Mouse (Mus musculus) embryonic facial prominence, embryonic 12.5 days (tissue): Measurements from ENCODE around the gene Arfgef2. TPM values are rescaled to one million over a fixed set of nuclear protein-coding genes. Genes with fewer than 3 reads are reported as not detected.

Experiments
- ATAC-seq: fragments of 200-750 bp; cut with Nextera tagmentation; 2 replicates; pipeline ENCODE4 v1.8.0; 2017; ENCODE audit not compliant: insufficient number of reproducible peaks, insufficient read depth, low FRiP score, low TSS enrichment
- H3K27ac ChIP-seq: fragments of 300-500 bp; sonication (generic); 2 replicates; pipeline ENCODE4 v1.5.1; 2016; ENCODE audit warnings: mild to moderate bottlenecking
- H3K27me3 ChIP-seq: fragments of 300-500 bp; sonication (generic); 2 replicates; pipeline ENCODE4 v1.6.1; 2016; ENCODE audit warnings: mild to moderate bottlenecking, moderate library complexity
- H3K36me3 ChIP-seq: fragments of 300-500 bp; sonication (generic); 2 replicates; pipeline ENCODE4 v1.6.1; 2016; ENCODE audit warnings: mild to moderate bottlenecking
- H3K4me1 ChIP-seq: fragments of 300-500 bp; sonication (generic); 2 replicates; pipeline ENCODE4 v1.6.1; 2016
- H3K4me2 ChIP-seq: fragments of 300-500 bp; sonication (generic); replicated peaks from 2 replicates; pipeline ENCODE4 v1.6.1; 2016; ENCODE audit warnings: mild to moderate bottlenecking, moderate library complexity
- H3K4me3 ChIP-seq: fragments of 300-500 bp; sonication (generic); 2 replicates; pipeline ENCODE4 v1.5.1; 2016; ENCODE audit warnings: mild to moderate bottlenecking
- H3K9ac ChIP-seq: fragments of 300-500 bp; sonication (generic); 2 replicates; pipeline ENCODE4 v1.6.1; 2016; ENCODE audit warnings: mild to moderate bottlenecking, moderate library complexity
- H3K9me3 ChIP-seq: fragments of 300-500 bp; sonication (generic); 2 replicates; pipeline ENCODE4 v1.6.1; 2016; ENCODE audit warnings: mild to moderate bottlenecking, moderate library complexity
- WGBS: fragments of 180-500 bp; shearing (Covaris S2); methylation state at CpG from one replicate; pipeline ENCODE4 v1.1.7; 2016; 5-methylcytosine and 5-hydroxymethylcytosine counted together
- polyA plus RNA-seq: library from polyadenylated mRNA; unstranded; fragments of >200 nt; fragmentation: Nextera tagmentation; extraction: Ambion mirVana; gene quantifications from 2 replicates; pipeline ENCODE4 v1.2.1, GENCODE M21; 2016

The Arfgef2 gene
- polyA plus RNA-seq = 4.8 and 5.1 TPM in 2 replicates

DNA sequence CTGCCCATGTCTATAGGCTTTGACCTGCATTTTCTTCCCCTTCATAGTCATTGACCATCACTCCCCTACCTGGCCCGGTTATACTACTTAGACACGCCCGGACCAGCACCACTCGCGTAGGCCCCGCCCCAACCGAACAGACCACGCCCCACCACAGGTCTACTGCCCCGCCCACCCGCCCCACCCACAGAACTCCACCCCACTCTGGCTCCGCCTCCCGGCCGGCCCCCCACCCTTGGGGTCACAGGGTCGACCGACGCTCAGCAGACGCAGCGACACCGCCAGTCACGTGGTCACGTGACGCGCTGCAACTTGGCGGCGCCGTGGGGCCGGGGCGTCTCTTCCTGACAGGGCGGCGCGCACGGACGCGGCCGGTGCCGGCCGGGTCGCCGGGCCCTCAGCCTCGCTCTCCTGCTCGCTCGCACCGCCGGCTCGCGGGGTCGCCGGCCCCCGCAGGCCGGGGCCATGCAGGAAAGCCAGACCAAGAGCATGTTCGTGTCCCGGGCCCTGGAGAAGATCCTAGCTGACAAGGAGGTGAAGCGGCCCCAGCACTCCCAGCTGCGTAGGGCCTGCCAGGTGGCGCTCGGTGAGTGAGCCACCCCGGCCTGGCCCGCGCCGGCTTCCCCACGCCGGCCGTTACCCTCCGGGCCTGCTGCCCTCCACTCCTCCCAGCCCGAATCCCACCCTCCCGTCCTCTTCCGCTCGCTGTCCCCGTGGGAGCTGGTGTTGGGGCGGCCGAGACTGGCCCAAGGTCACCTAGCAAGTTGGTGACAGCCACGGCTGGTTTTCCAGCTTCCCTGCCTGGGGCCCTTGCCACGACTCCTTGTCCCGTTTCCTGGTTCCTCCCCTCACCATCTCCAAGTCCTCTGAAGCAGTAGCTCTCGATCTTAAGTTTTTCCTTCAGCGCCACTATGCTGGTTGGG lies at the start of gene Arfgef2:
TSS of gene Arfgef2 (plus strand) at position 339 of the 923 bp plus-strand sequence.
- H3K9me3 ChIP-seq = no peaks in the 10 kb centered on the region
- H3K4me3 ChIP-seq = peak within 1 kb of the TSS; percentile 81
- no peaks in the 10 kb centered on the region for H3K36me3 ChIP-seq
- no peaks in the 10 kb centered on the region for H3K27me3 ChIP-seq
- under 1% methylated on average over 72 of the region's 76 CpGs for WGBS
- H3K4me1 ChIP-seq = peaks cover 8% of the 10 kb centered on the region
- H3K4me2 ChIP-seq = peak within 1 kb of the TSS; percentile 89
- peak; percentile 82 for ATAC-seq
- peak within 1 kb of the TSS; percentile 55 for H3K27ac ChIP-seq
- H3K9ac ChIP-seq = peak within 1 kb of the TSS; percentile 78

DNA sequence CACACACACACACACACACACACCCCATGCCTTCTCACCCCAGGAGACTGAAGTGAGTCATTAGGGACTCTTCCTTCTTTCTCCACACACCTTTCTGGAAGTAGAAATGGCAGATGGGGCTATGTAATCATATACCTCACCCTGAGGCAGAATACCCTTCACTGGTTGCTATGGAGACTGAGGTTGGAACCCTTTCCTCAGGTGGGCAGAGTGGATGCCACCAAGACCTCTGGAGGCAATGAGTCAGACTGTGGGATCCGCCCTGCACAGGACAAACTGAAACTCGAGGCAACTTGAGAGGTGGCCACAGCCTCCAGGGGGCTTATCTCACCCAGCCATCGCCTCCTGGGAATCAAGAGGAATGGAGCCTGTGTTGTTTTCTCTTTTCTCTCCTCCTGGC lies 47.4 kb upstream of the Arfgef2 start:
- no peaks in the 10 kb centered on the region for H3K27me3 ChIP-seq
- WGBS = 33% methylated on average over 3 of the region's 3 CpGs
- ATAC-seq = no peak

DNA sequence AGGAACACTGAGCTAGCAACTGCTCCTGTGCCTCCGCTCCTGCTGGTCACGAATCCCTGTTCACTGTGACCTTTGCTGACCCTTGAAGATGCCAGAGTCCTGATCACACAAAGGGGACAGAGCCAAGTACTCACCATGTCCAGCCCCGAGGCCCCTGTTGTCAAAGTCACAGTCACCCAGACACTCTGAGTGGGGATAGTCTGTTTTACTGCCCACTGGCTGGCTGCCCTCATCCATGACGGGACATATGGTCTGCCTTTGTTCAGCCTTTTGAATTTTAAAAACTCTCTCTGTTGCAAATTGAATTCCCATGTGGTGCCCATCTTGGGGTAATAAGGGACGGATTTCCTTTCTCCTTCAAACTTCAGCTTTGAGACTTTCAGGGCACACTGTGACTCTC lies 41.3 kb upstream of the Arfgef2 start:
- WGBS = 20% methylated on average over 5 of the region's 5 CpGs
- Histone ChIP-seq H3K4me3 (no peak overlapping the region), H3K36me3 (no peaks in the 10 kb centered on the region), H3K9ac (no peak overlapping the region), H3K27me3 (no peaks in the 10 kb centered on the region), H3K4me1 (peaks cover 11% of the 10 kb centered on the region), H3K4me2 (no peak overlapping the region), H3K9me3 (no peaks in the 10 kb centered on the region), H3K27ac (peak overlapping the region; percentile 71)
- ATAC-seq = peak; percentile 39

More for the DNA sequence above, 47.4 kb upstream of the Arfgef2 start:
- H3K9me3 ChIP-seq = no peaks in the 10 kb centered on the region
- H3K4me2 ChIP-seq = no peak overlapping the region
- H3K4me1 ChIP-seq = peaks cover 7% of the 10 kb centered on the region; the same call in 1 of the 2 replicates
- H3K36me3 ChIP-seq = no peaks in the 10 kb centered on the region
- no peak overlapping the region for H3K9ac ChIP-seq
- no peak overlapping the region for H3K4me3 ChIP-seq
- no peak overlapping the region for H3K27ac ChIP-seq

DNA sequence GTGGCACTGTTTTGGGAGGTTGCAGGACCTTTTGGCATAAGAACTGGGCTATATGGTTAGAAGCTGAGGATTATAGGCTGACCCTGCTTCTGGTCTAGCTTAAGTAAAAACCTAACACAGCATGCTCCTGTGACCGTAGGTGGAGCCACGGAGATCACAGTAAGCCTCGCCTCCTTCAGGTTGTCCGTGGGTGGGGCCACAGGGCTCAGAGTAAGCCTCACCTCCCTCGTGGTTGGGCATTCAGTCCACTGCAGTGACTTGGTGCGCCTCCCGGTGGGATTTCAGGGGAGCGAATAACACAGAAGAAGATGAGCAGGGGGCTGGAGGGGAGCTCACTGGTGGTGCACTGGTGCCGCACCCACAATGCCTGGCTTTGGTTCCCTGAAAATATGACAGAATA lies 37.8 kb upstream of the Arfgef2 start:
- H3K4me3 ChIP-seq = no peak overlapping the region
- ATAC-seq = no peak
- no peaks in the 10 kb centered on the region for H3K36me3 ChIP-seq
- H3K9me3 ChIP-seq = no peaks in the 10 kb centered on the region
- H3K27ac ChIP-seq = no peak overlapping the region
- peaks cover 11% of the 10 kb centered on the region for H3K4me1 ChIP-seq
- H3K4me2 ChIP-seq = no peak overlapping the region
- WGBS = 70% methylated on average over 9 of the region's 9 CpGs
- no peaks in the 10 kb centered on the region for H3K27me3 ChIP-seq
- H3K9ac ChIP-seq = no peak overlapping the region

DNA sequence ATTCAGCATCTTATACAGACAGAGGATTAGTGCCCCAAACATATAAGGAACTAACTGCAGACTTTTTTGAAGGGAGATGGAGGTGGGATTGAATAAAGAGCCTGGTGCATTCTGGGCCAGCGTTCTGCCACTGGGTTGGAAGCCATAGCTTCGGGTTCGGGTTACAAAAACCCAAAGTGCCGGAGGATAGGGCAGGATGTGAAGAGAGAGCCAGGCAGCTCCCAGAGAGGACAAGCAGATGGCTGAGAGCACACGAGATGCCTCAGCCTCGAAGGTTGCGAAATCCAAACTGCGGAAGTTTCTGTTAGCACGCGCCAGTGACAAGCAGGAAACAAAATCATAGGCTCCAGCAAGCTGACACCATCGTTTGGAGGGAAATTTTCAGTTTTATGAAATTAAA lies 34.0 kb upstream of the Arfgef2 start:
- Histone ChIP-seq H3K36me3 (no peaks in the 10 kb centered on the region), H3K27me3 (no peaks in the 10 kb centered on the region), H3K4me3 (no peak overlapping the region), H3K9me3 (no peaks in the 10 kb centered on the region), H3K9ac (no peak overlapping the region), H3K4me2 (no peak overlapping the region), H3K4me1 (no peaks in the 10 kb centered on the region), H3K27ac (no peak overlapping the region)
- 49% methylated on average over 11 of the region's 11 CpGs for WGBS
- no peak for ATAC-seq

DNA sequence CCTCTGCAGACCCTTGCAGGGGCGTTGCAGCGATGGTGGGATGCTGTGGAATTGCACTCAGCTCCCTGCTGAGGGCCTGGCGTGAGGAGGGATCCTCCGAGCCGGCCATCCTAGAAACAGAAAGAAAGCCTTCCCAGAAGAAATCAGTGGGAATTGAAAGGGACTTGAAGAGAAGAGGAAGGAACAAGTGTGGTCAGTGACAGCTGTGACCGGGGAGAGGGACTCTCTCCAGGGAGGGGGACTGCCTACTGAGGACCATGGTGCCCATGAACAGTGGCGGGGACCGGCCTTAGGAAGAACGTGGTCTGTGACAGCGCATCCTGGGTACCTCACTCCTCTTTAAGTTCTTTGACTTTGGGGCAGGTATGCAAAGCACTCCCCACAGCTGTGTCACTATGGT lies 31.8 kb upstream of the Arfgef2 start:
- no peak overlapping the region for H3K27ac ChIP-seq
- 82% methylated on average over 10 of the region's 10 CpGs for WGBS
- H3K4me1 ChIP-seq = no peaks in the 10 kb centered on the region
- H3K4me3 ChIP-seq = no peak overlapping the region
- H3K27me3 ChIP-seq = no peaks in the 10 kb centered on the region
- H3K9me3 ChIP-seq = no peaks in the 10 kb centered on the region
- no peaks in the 10 kb centered on the region for H3K36me3 ChIP-seq
- H3K4me2 ChIP-seq = no peak overlapping the region
- H3K9ac ChIP-seq = no peak overlapping the region
- no peak for ATAC-seq

DNA sequence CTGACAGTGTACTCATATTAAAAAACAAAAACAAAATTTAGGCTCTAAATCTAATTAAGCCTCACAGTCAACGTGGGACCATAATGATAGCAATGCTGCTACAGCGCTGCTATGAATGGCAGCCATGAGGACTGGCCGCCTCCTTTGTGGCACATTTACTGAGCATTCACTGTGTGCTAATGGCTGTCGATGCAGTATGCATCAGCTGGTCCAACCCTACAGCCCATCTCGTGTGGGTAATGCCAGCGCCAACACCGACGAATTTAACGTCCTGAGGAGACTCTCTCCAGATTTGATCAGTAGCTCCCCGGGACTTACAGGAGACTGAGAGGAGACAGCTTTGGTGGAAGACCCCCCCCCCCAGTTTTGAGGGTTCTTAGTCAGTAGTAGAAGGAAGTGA lies 31.1 kb upstream of the Arfgef2 start:
- Histone ChIP-seq H3K9ac (no peak overlapping the region), H3K27ac (no peak overlapping the region), H3K36me3 (no peaks in the 10 kb centered on the region), H3K9me3 (no peaks in the 10 kb centered on the region), H3K4me1 (no peaks in the 10 kb centered on the region), H3K4me3 (no peak overlapping the region), H3K4me2 (no peak overlapping the region), H3K27me3 (no peaks in the 10 kb centered on the region)
- WGBS = 91% methylated on average over 10 of the region's 10 CpGs
- no peak for ATAC-seq

DNA sequence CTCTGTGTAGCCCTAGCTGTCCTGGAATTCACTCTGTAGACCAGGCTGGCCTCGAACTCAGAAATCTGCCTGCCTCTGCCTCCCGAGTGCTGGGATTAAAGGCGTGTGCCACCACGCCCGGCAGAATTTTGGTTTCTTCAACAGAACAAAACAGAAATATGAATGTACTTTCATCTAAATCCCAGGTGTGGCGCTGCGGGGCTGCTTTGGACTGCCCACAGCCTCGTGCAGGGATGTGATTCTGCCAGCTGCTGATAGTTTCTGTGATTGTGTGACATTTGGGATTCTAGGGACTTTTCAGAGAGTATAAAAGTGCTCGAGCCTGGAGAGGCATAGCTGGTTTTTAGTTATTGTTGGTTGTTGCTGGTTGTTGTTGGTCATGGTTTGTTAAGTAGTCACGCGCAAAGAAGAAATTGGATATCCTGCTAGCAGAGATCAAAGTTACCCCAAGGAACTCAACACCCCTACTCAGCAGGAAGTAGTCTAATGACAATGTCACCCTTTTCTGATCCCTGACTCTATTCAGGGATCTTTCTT lies 30.0 kb upstream of the Arfgef2 start:
- no peaks in the 10 kb centered on the region for H3K9me3 ChIP-seq
- no peaks in the 10 kb centered on the region for H3K4me1 ChIP-seq
- no peak overlapping the region for H3K9ac ChIP-seq
- ATAC-seq = no peak
- 55% methylated on average over 11 of the region's 11 CpGs for WGBS
- no peak overlapping the region for H3K4me3 ChIP-seq
- no peak overlapping the region for H3K4me2 ChIP-seq
- no peak overlapping the region for H3K27ac ChIP-seq
- H3K36me3 ChIP-seq = no peaks in the 10 kb centered on the region
- H3K27me3 ChIP-seq = no peaks in the 10 kb centered on the region

DNA sequence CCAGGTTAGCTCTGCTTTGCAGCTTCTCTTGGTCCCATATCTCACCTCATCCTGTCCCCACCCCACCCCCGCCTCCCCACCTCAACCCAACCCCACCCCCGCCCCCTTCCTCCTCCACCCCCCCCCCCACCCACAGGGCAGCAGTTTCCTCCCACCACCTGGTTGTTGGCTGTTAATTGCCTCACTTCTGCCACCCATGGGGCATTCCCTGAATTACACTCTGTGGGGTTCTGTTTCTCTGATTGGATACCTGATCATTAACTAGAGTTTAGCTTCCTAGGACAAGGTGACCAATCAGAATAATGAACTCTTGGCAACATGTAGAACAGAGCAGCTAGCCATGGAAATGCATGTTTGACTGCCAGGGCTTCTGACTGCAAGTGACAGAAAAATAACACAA lies 29.1 kb upstream of the Arfgef2 start:
- H3K9ac ChIP-seq = no peak overlapping the region
- no peak overlapping the region for H3K4me3 ChIP-seq
- no peaks in the 10 kb centered on the region for H3K36me3 ChIP-seq
- 44% methylated on average over 2 of the region's 2 CpGs for WGBS
- no peaks in the 10 kb centered on the region for H3K9me3 ChIP-seq
- H3K4me2 ChIP-seq = no peak overlapping the region
- H3K27ac ChIP-seq = no peak overlapping the region
- no peak for ATAC-seq
- 0 out of 2 replicates have a peak, but pooled peaks cover 8% of the 10 kb centered on the region for H3K4me1 ChIP-seq
- no peaks in the 10 kb centered on the region for H3K27me3 ChIP-seq

DNA sequence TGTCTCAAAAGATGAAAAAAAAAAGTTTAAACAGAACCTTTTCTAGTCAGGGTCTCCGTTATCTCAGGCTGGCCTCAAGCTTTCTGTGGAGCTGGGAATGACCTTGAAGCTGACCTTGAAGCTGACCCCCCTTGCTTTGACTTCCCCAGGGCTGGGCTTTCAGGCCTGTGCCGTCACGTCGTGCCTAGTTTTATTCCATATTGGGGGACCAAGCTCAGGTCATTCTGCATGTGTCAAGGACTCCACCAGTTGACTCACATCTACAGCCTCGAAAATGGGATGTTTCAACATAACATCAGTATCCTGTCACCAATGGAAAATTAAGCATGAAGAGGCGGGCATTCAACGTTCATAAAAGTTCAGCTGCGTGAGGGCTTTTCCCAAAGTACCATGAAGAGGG lies 25.4 kb upstream of the Arfgef2 start:
- H3K27me3 ChIP-seq = no peaks in the 10 kb centered on the region
- H3K4me3 ChIP-seq = no peak overlapping the region
- WGBS = 60% methylated on average over 8 of the region's 8 CpGs
- no peaks in the 10 kb centered on the region for H3K36me3 ChIP-seq
- ATAC-seq = no peak
- H3K9ac ChIP-seq = no peak overlapping the region
- no peak overlapping the region for H3K27ac ChIP-seq
- no peak overlapping the region for H3K4me2 ChIP-seq
- H3K9me3 ChIP-seq = no peaks in the 10 kb centered on the region
- H3K4me1 ChIP-seq = 0 out of 2 replicates have a peak, but pooled peaks cover 9% of the 10 kb centered on the region

DNA sequence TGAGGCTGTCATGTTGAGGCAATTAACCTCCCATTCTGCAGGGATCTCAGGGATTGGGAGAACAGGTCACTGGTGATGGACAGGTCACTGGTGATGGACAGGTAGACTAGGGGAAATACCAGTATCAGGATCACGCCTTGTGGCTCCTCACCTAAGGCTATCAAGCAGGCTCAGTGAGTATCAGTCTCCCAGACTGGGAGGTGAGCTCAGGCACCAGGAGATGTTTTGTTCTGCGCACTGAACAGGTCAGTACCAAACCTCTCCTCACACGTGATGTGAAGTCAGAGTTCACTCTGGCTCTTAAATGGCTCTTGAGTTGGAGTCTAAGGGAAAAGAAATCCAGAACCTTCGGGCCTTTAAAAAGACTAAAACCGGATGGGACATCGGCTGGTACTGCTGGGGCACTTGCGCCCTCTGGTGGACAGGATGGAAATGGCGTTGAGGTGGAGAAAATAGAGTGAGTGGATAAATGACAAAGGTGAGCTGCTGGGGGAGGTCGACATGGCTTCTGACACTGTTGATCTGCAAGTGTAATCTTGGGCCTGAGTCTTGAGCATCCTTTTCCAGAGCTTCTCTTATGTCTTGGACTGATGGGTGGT lies 24.3 kb upstream of the Arfgef2 start:
- Histone ChIP-seq H3K4me3 (no peak overlapping the region), H3K27me3 (peaks cover 6% of the 10 kb centered on the region; the same call in 1 of the 2 replicates), H3K27ac (no peak overlapping the region), H3K9me3 (no peaks in the 10 kb centered on the region), H3K36me3 (no peaks in the 10 kb centered on the region), H3K9ac (no peak overlapping the region), H3K4me2 (no peak overlapping the region), H3K4me1 (peaks cover 18% of the 10 kb centered on the region; the same call in 1 of the 2 replicates)
- 14% methylated on average over 9 of the region's 9 CpGs for WGBS
- peak; percentile 55; the same call in 1 of the 2 replicates for ATAC-seq
